Mouse (Mus musculus): Measurements from ENCODE around the gene Kcnc1. TPM values are rescaled to one million over a fixed set of nuclear protein-coding genes. Genes with fewer than 3 reads are reported as not detected.

Kcnc1 gene
- polyA plus RNA-seq, 2 experiments: under 0.01 TPM; not detected in 1

DNA sequence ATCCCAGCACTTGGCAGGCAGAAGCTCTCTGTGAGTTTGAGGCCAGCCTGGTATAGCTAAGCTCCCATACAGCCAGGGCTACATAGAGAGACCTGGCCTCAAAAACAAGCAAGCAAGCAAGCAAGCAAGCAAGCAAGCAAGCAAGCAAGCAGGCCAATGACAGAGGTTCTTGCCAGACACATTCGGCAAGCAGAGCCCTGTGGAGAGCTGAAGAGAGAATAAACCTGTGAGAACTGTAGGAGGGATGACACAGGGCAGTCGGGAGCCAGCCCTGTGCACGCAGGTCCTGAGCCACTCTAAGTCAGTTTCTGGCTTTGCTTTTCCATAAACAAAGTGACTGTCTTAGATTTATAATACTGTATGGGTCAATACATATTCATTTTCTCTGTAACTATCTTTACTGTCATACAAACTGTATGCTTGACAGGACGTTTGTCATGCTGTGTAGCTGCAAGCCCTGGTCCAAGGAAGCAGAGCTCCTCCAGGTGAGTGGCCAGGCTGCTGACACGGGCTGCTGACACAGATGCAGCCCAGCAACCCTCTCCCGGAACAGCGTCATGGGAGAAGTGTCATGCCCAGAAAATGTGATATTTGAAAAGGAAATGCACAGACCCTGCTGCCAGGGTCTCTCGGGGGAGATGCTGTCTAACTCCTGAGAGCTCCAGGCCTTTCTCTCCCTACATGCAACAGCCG lies 51.3 kb downstream of the Kcnc1 start:
- Histone ChIP-seq H3K9me3 (ENCODE audit: control insufficient read depth, low read length) (no peaks in the 10 kb centered on the region), H3K36me3 (replicated peaks; ENCODE audit: control insufficient read depth, insufficient read depth, low read depth) (no peaks in the 10 kb centered on the region), H3K4me1 (replicated peaks; ENCODE audit: control insufficient read depth in 2 of 2, insufficient read depth in 2 of 2, low read length in 1 of 2) (0 out of 4 replicates have a peak, but pooled peaks cover 0 to 3% of the 10 kb centered on the region in 2 experiments), H3K4me3 (ENCODE audit: insufficient read depth in 1 of 2, low read depth in 2 of 2, low read length in 2 of 2) (no peak overlapping the region), H3K27me3 (ENCODE audit: control insufficient read depth, insufficient read depth, low read length) (no peaks in the 10 kb centered on the region), H3K27ac (no peak overlapping the region), H3K9ac (replicated peaks) (no peak overlapping the region), H3K4me2 (ENCODE audit: low read depth) (no peak overlapping the region)
- WGBS (ENCODE audit: insufficient replicate concordance): 61% methylated on average over 9 of the region's 9 CpGs
- ATAC-seq (ENCODE audit: insufficient read depth) (no peak), DNase-seq (ENCODE audit: low read depth in 3 of 3, low spot score in 3 of 3) (no peak)
- TF ChIP-seq EP300 (IDR thresholded peaks at IDR 0.05; ENCODE audit: low read depth) (no peak), CTCF (IDR thresholded peaks at IDR 0.05; ENCODE audit: low read depth) (no peak)

- ATAC-seq (ENCODE audit: insufficient read depth) (no peak), DNase-seq (ENCODE audit: low read depth in 3 of 3, low spot score in 3 of 3) (no peak)
- H3K36me3 ChIP-seq (replicated peaks; ENCODE audit: control insufficient read depth, insufficient read depth, low read depth): no peaks in the 10 kb centered on the region
- H3K4me1 ChIP-seq (replicated peaks; ENCODE audit: control insufficient read depth in 2 of 2, insufficient read depth in 2 of 2, low read length in 1 of 2): 0 out of 4 replicates have a peak, but pooled peaks cover 0 to 3% of the 10 kb centered on the region in 2 experiments
- no peak overlapping the region for H3K4me3 ChIP-seq (ENCODE audit: insufficient read depth in 1 of 2, low read depth in 2 of 2, low read length in 2 of 2)
- no peak overlapping the region for H3K9ac ChIP-seq (replicated peaks)
- H3K9me3 ChIP-seq (ENCODE audit: control insufficient read depth, low read length): no peaks in the 10 kb centered on the region
- no peak overlapping the region for H3K27ac ChIP-seq
- TF ChIP-seq EP300 (IDR thresholded peaks at IDR 0.05; ENCODE audit: low read depth) (no peak), CTCF (IDR thresholded peaks at IDR 0.05; ENCODE audit: low read depth) (no peak)
- H3K4me2 ChIP-seq (ENCODE audit: low read depth): no peak overlapping the region
- H3K27me3 ChIP-seq (ENCODE audit: control insufficient read depth, insufficient read depth, low read length): no peaks in the 10 kb centered on the region
- WGBS (ENCODE audit: insufficient replicate concordance): 64% methylated on average over 6 of the region's 6 CpGs
These were observed 52.8 kb downstream of the Kcnc1 start for GRCm38 (mm10) chr7:46448922-46449645.

DNA sequence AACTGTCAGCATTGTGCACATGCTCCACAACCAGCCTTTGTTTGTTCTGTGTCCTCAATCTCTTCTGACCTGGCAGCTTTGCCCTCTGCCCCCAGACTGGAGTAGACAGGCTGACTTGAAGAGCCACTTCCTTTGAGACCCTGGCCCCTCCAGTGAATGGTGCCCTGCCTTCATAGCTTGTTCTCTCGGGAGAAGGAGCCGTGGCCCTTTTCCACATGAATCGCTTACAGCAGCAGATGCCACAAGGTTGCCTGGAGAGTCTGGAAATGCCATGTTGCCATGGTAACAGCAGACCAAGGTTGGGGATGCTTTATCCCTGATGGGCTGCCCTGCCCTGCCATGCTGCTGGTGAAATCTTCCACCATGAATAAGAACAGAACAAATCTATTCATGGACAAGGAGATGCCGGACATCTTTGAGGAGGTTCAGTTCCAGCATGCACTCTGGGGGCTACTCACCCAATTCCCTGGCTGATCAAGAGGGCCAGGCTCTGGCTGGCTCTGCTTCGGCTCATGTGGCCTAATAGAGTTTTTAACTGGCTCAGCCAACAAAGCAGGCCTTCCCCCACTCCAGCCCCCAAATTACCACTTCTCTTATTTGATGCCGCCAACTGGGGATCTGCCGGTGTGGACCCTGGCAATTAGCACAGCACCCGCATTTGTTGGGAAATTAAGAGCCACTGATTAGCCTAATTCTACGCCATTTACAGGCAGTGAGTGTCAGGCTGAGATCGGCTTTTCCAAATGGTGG lies 57.8 kb downstream of the Kcnc1 start:
- 52% methylated on average over 10 of the region's 10 CpGs for WGBS (ENCODE audit: insufficient replicate concordance)
- Histone ChIP-seq H3K9me3 (ENCODE audit: control insufficient read depth, low read length) (no peaks in the 10 kb centered on the region), H3K36me3 (replicated peaks; ENCODE audit: control insufficient read depth, insufficient read depth, low read depth) (no peaks in the 10 kb centered on the region), H3K4me1 (replicated peaks; ENCODE audit: control insufficient read depth in 2 of 2, insufficient read depth in 2 of 2, low read length in 1 of 2) (no peaks in the 10 kb centered on the region), H3K27ac (no peak overlapping the region), H3K9ac (replicated peaks) (no peak overlapping the region), H3K4me2 (ENCODE audit: low read depth) (no peak overlapping the region), H3K27me3 (ENCODE audit: control insufficient read depth, insufficient read depth, low read length) (no peaks in the 10 kb centered on the region), H3K4me3 (ENCODE audit: insufficient read depth in 1 of 2, low read depth in 2 of 2, low read length in 2 of 2) (no peak overlapping the region)
- no peak for DNase-seq (ENCODE audit: low read depth in 3 of 3, low spot score in 3 of 3)
- ATAC-seq (ENCODE audit: insufficient read depth): no peak
- no peak for TF ChIP-seq CTCF (IDR thresholded peaks at IDR 0.05; ENCODE audit: low read depth)
- TF ChIP-seq EP300 (IDR thresholded peaks at IDR 0.05; ENCODE audit: low read depth): no peak

- no peak overlapping the region for H3K4me3 ChIP-seq (ENCODE audit: insufficient read depth in 1 of 2, low read depth in 2 of 2, low read length in 2 of 2)
- ATAC-seq (ENCODE audit: insufficient read depth) (no peak), DNase-seq (ENCODE audit: low read depth in 3 of 3, low spot score in 3 of 3) (no peak)
- H3K4me2 ChIP-seq (ENCODE audit: low read depth): no peak overlapping the region
- H3K9ac ChIP-seq (replicated peaks): no peak overlapping the region
- no peaks in the 10 kb centered on the region for H3K9me3 ChIP-seq (ENCODE audit: control insufficient read depth, low read length)
- H3K27me3 ChIP-seq (ENCODE audit: control insufficient read depth, insufficient read depth, low read length): no peaks in the 10 kb centered on the region
- WGBS (ENCODE audit: insufficient replicate concordance): 75% methylated on average over 3 of the region's 3 CpGs
- H3K4me1 ChIP-seq (replicated peaks; ENCODE audit: control insufficient read depth in 2 of 2, insufficient read depth in 2 of 2, low read length in 1 of 2): no peaks in the 10 kb centered on the region
- no peaks in the 10 kb centered on the region for H3K36me3 ChIP-seq (replicated peaks; ENCODE audit: control insufficient read depth, insufficient read depth, low read depth)
- TF ChIP-seq CTCF (IDR thresholded peaks at IDR 0.05; ENCODE audit: low read depth) (no peak), EP300 (IDR thresholded peaks at IDR 0.05; ENCODE audit: low read depth) (no peak)
- no peak overlapping the region for H3K27ac ChIP-seq
These were observed 61.6 kb downstream of the Kcnc1 start for GRCm38 (mm10) chr7:46457889-46458288.

DNA sequence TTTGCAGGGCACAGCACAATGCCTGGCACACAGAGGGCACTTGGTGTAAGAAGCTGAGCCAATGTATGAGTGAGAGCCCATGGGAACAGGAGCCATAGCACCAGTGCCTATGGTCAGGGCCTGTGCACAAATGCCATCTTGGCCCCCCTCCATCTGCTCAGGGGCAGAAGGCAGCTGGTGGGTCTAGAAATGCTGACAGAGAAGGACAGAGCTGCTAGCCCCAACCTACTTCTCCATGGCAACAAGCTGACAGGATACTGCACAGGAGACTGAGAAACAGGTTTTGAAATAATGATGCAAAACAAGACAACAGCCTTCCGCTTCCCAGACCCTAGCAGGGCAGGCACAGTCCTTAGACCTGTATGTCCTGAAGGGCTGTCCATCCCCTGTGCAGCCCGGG lies 62.9 kb downstream of the Kcnc1 start:
- no peak for ATAC-seq (ENCODE audit: insufficient read depth)
- WGBS (ENCODE audit: insufficient replicate concordance): 40% methylated on average over 2 of the region's 2 CpGs

More for the DNA sequence above, 62.9 kb downstream of the Kcnc1 start:
- H3K9me3 ChIP-seq (ENCODE audit: control insufficient read depth, low read length): no peaks in the 10 kb centered on the region
- TF ChIP-seq EP300 (IDR thresholded peaks at IDR 0.05; ENCODE audit: low read depth): no peak
- TF ChIP-seq CTCF (IDR thresholded peaks at IDR 0.05; ENCODE audit: low read depth): no peak
- no peak overlapping the region for H3K9ac ChIP-seq (replicated peaks)
- no peak overlapping the region for H3K4me2 ChIP-seq (ENCODE audit: low read depth)
- H3K4me3 ChIP-seq (ENCODE audit: insufficient read depth in 1 of 2, low read depth in 2 of 2, low read length in 2 of 2): no peak overlapping the region
- no peaks in the 10 kb centered on the region for H3K36me3 ChIP-seq (replicated peaks; ENCODE audit: control insufficient read depth, insufficient read depth, low read depth)
- no peaks in the 10 kb centered on the region for H3K27me3 ChIP-seq (ENCODE audit: control insufficient read depth, insufficient read depth, low read length)
- no peaks in the 10 kb centered on the region for H3K4me1 ChIP-seq (replicated peaks; ENCODE audit: control insufficient read depth in 2 of 2, insufficient read depth in 2 of 2, low read length in 1 of 2)
- no peak overlapping the region for H3K27ac ChIP-seq
- no peak for DNase-seq (ENCODE audit: low read depth in 3 of 3, low spot score in 3 of 3)

Data from liver, embryonic 14.5 days (tissue).